Comparison of ENCODE assay signal across 15 mouse cellular contexts in genomic region chr5:36321581-36321980, GRCm38 (mm10).
A peak's percentile ranks its signal among the peaks of the same experiment; 100 is the strongest.
DNase-seq lines count a peak whose midpoint lies in the region; ATAC-seq lines count a peak whose summit lies in the region.
"Had no signal": no experiment of that assay in that cellular context is flagged by ENCODE, and none has a peak within 500 bp of the region (broad histone marks: within the 10 kb centered on the region; RNA-seq: fewer than 3 reads in every experiment).

No protein-coding gene starts in this region.

- ATAC-seq in hindbrain, embryonic 13.5 days (ENCODE audit: low FRiP score), result no peak
- no peak for ATAC-seq in neural tube, embryonic 15.5 days (ENCODE audit: low FRiP score)
- ATAC-seq in embryonic facial prominence, embryonic 14.5 days (ENCODE audit: low read depth), result peak; percentile 23; the same call in 1 of the 2 replicates
- no peak for ATAC-seq in activated CD4-positive, CD25-positive, alpha-beta regulatory T cell, adult 4 months
- ATAC-seq: forebrain, embryonic 14.5 days; intestine, embryonic 15.5 days; midbrain, embryonic 15.5 days had no signal

- H3K36me3 ChIP-seq in hindbrain, embryonic 10.5 days, result no peaks in the 10 kb centered on the region
- H3K36me3 ChIP-seq in hindbrain, embryonic 13.5 days, result no peaks in the 10 kb centered on the region
- H3K36me3 ChIP-seq in neural tube, embryonic 15.5 days, result no peaks in the 10 kb centered on the region
- no peaks in the 10 kb centered on the region for H3K36me3 ChIP-seq in embryonic facial prominence, embryonic 14.5 days (ENCODE audit: control insufficient read depth, insufficient read depth, low read length)
- H3K36me3 ChIP-seq: heart, embryonic 15.5 days; intestine, embryonic 15.5 days; midbrain, embryonic 15.5 days; stomach, embryonic 15.5 days had no signal

- peak overlapping the region; percentile 6 for H3K27ac ChIP-seq in hindbrain, embryonic 10.5 days
- H3K27ac ChIP-seq in hindbrain, embryonic 13.5 days, result no peak overlapping the region
- no peak overlapping the region for H3K27ac ChIP-seq in neural tube, embryonic 15.5 days (replicated peaks)
- H3K27ac ChIP-seq in embryonic facial prominence, embryonic 14.5 days (replicated peaks; ENCODE audit: low read depth, low read length), result no peak overlapping the region
- H3K27ac ChIP-seq: heart, embryonic 15.5 days; intestine, embryonic 15.5 days; midbrain, embryonic 15.5 days had no signal

- no peak overlapping the region for H3K4me3 ChIP-seq in hindbrain, embryonic 10.5 days
- no peak overlapping the region for H3K4me3 ChIP-seq in hindbrain, embryonic 13.5 days
- H3K4me3 ChIP-seq in neural tube, embryonic 15.5 days (replicated peaks), result no peak overlapping the region
- no peak overlapping the region for H3K4me3 ChIP-seq in embryonic facial prominence, embryonic 14.5 days (ENCODE audit: low read depth, low read length)
- H3K4me3 ChIP-seq: heart, embryonic 15.5 days; intestine, embryonic 15.5 days; midbrain, embryonic 15.5 days; stomach, embryonic 15.5 days had no signal

- peak; percentile 57 for DNase-seq in hindbrain, embryonic 10.5 days (ENCODE audit: low spot score)
- peak; percentile 47 for DNase-seq in neural tube, embryonic 10.5 days (ENCODE audit: extremely low spot score, low spot score)
- DNase-seq in embryonic facial prominence, embryonic 14.5 days (ENCODE audit: low spot score), result peak; percentile 65
- DNase-seq in yolk sac, embryonic 10.5 days (ENCODE audit: low spot score), result peak; percentile 20
- DNase-seq in heart, adult 18-20 months, result no peak
- DNase-seq: cerebellum, adult 9-11 months; liver had no signal

- H3K9ac ChIP-seq in hindbrain, embryonic 13.5 days, result no peak overlapping the region
- no peak overlapping the region for H3K9ac ChIP-seq in neural tube, embryonic 15.5 days (replicated peaks)
- no peak overlapping the region for H3K9ac ChIP-seq in embryonic facial prominence, embryonic 14.5 days (ENCODE audit: low read depth, low read length)
- H3K9ac ChIP-seq: heart, embryonic 15.5 days; intestine, embryonic 15.5 days; midbrain, embryonic 15.5 days; stomach, embryonic 15.5 days had no signal

- H3K27me3 ChIP-seq in hindbrain, embryonic 10.5 days (ENCODE audit: insufficient read depth, poor library complexity, severe bottlenecking), result peaks cover 20% of the 10 kb centered on the region; the same call in 1 of the 2 replicates
- 0 out of 2 replicates have a peak, but pooled peaks cover 4% of the 10 kb centered on the region for H3K27me3 ChIP-seq in hindbrain, embryonic 13.5 days
- H3K27me3 ChIP-seq in neural tube, embryonic 15.5 days (replicated peaks), result no peaks in the 10 kb centered on the region; the same call in 1 of the 2 replicates
- no peaks in the 10 kb centered on the region for H3K27me3 ChIP-seq in embryonic facial prominence, embryonic 14.5 days (replicated peaks; ENCODE audit: control insufficient read depth, insufficient read depth, low read length)
- H3K27me3 ChIP-seq: heart, embryonic 15.5 days; intestine, embryonic 15.5 days; midbrain, embryonic 15.5 days; stomach, embryonic 15.5 days had no signal

- no peak overlapping the region for H3K4me2 ChIP-seq in hindbrain, embryonic 13.5 days
- no peak overlapping the region for H3K4me2 ChIP-seq in neural tube, embryonic 15.5 days
- no peak overlapping the region for H3K4me2 ChIP-seq in embryonic facial prominence, embryonic 14.5 days (ENCODE audit: low read depth, low read length)
- H3K4me2 ChIP-seq: heart, embryonic 15.5 days; intestine, embryonic 15.5 days; midbrain, embryonic 15.5 days; stomach, embryonic 15.5 days had no signal

- H3K9me3 ChIP-seq in hindbrain, embryonic 10.5 days, result no peaks in the 10 kb centered on the region
- no peaks in the 10 kb centered on the region for H3K9me3 ChIP-seq in hindbrain, embryonic 13.5 days
- no peaks in the 10 kb centered on the region for H3K9me3 ChIP-seq in neural tube, embryonic 15.5 days (replicated peaks)
- no peaks in the 10 kb centered on the region for H3K9me3 ChIP-seq in embryonic facial prominence, embryonic 14.5 days (ENCODE audit: control insufficient read depth, low read length)
- H3K9me3 ChIP-seq: heart, embryonic 15.5 days; intestine, embryonic 15.5 days; midbrain, embryonic 15.5 days; stomach, embryonic 15.5 days had no signal

- H3K4me1 ChIP-seq in hindbrain, embryonic 10.5 days (replicated peaks), result peaks cover 58% of the 10 kb centered on the region
- H3K4me1 ChIP-seq in hindbrain, embryonic 13.5 days (replicated peaks), result peaks cover 55% of the 10 kb centered on the region
- peaks cover 48% of the 10 kb centered on the region for H3K4me1 ChIP-seq in neural tube, embryonic 15.5 days
- peaks cover 10% of the 10 kb centered on the region for H3K4me1 ChIP-seq in embryonic facial prominence, embryonic 14.5 days (ENCODE audit: control insufficient read depth, insufficient read depth, low read length)

- WGBS in hindbrain, embryonic 10.5 days, result 38% methylated on average over 8 of the region's 8 CpGs
- 40% methylated on average over 8 of the region's 8 CpGs for WGBS in hindbrain, embryonic 13.5 days
- WGBS in neural tube, embryonic 15.5 days, result 44% methylated on average over 8 of the region's 8 CpGs
- 37% methylated on average over 8 of the region's 8 CpGs for WGBS in embryonic facial prominence, embryonic 14.5 days

Comparison
In these comparisons a context has a peak if more than half of its experiments do, and no peak if none do; other contexts are left out.
1. DNase-seq: peak in hindbrain, embryonic 10.5 days (single experiment), neural tube, embryonic 10.5 days (single experiment), embryonic facial prominence, embryonic 14.5 days (single experiment) and yolk sac, embryonic 10.5 days (single experiment); none in heart, adult 18-20 months (0 of 2).